Mouse (Mus musculus) macrophage (primary cell): ENCODE measurements around the gene Madd. TPM values are rescaled to one million over a fixed set of nuclear protein-coding genes. Genes with fewer than 3 reads are reported as not detected.

Source experiments
- polyA plus RNA-seq: library from polyadenylated mRNA; stranded (reverse); fragments of 250-400 nt; gene quantifications from 3 replicates; pipeline ENCODE4 v1.2.4, GENCODE M21; 2018; ENCODE audit warnings: inconsistent platforms

Gene Madd
- polyA plus RNA-seq, 1 experiment from 2014 or later = 31.9 TPM

Other genes with a start within 250 kb of the Madd start
- gene Celf1, start 243.5 kb downstream of the Madd start, polyA plus RNA-seq = 34.7 to 38.9 TPM (median 36.7 TPM) in 3 replicates
- 6.3 to 39.6 TPM (median 12.2 TPM) in 3 replicates for gene Rapsn, start 148.2 kb downstream of the Madd start, polyA plus RNA-seq
- 149 to 321 TPM (median 192 TPM) in 3 replicates for gene Psmc3, start 129.8 kb downstream of the Madd start, polyA plus RNA-seq
- 19.8 to 23.0 TPM (median 21.8 TPM) in 3 replicates for gene Slc39a13, start 113.4 kb downstream of the Madd start, polyA plus RNA-seq
- 298 to 440 TPM (median 373 TPM) in 3 replicates for gene Spi1, start 101.4 kb downstream of the Madd start, polyA plus RNA-seq
- gene Mybpc3, start 65.7 kb downstream of the Madd start, polyA plus RNA-seq = 0.09 to 0.11 TPM in 2 of 3 replicates, not detected in the other
- 28.4 to 67.5 TPM (median 35.9 TPM) in 3 replicates for gene Nr1h3, start 19.0 kb upstream of the Madd start, polyA plus RNA-seq
- gene Acp2, start 19.0 kb upstream of the Madd start, polyA plus RNA-seq = 154 to 178 TPM (median 169 TPM) in 3 replicates
- gene Ddb2, start 53.1 kb upstream of the Madd start, polyA plus RNA-seq = 1.8 to 5.3 TPM (median 5.2 TPM) in 3 replicates
- gene Pacsin3, start 72.1 kb upstream of the Madd start, polyA plus RNA-seq = 0.36 to 0.87 TPM (median 0.65 TPM) in 3 replicates
- gene Arfgap2, start 81.1 kb upstream of the Madd start, polyA plus RNA-seq = 43.0 to 54.0 TPM (median 48.7 TPM) in 3 replicates